Mouse (Mus musculus) embryonic fibroblast, embryonic 13.5 days (primary cell): Measurements from ENCODE around the gene Prlh.

Experiments
- CTCF ChIP-seq: IDR thresholded peaks from 2 replicates; pipeline ENCODE4 v1.5.1; 2011; ENCODE audit warnings: mild to moderate bottlenecking, control low read depth, low read length, moderate library complexity, borderline replicate concordance; ENCODE audit not compliant: insufficient read depth
- POLR2A ChIP-seq: IDR thresholded peaks from 2 replicates; pipeline ENCODE4 v1.6.1; 2011; ENCODE audit warnings: low read depth, mild to moderate bottlenecking, control low read depth, low read length, moderate library complexity

- no peak for TF ChIP-seq POLR2A
- no peak for TF ChIP-seq CTCF
Measured at GRCm38 (mm10) chr1:90945171-90945570, 7.7 kb upstream of the Prlh start.
